Mouse (Mus musculus) macrophage (primary cell): ENCODE measurements at regions not wholly inside any gene's neighbourhood (a gene's known extent, or its start where the extent isn't known, plus 50 kb on each side); places are given as distances from the start of the nearest gene placed in this dataset.

Source experiments
- H3K27ac ChIP-seq: fragments of 350-480 bp; formaldehyde crosslinking; 2 replicates; pipeline ENCODE4 v1.9.0; 2021
- H3K36me3 ChIP-seq: fragments of 350-480 bp; formaldehyde crosslinking; 2 replicates; pipeline ENCODE4 v1.9.0; 2021; ENCODE audit errors: inconsistent target
- H3K4me3 ChIP-seq: fragments of 350-480 bp; formaldehyde crosslinking; 2 replicates; pipeline ENCODE4 v1.9.0; 2021; ENCODE audit errors: inconsistent target
- H3K79me2 ChIP-seq: fragments of 350-480 bp; formaldehyde crosslinking; 2 replicates; pipeline ENCODE4 v1.9.0; 2021; ENCODE audit errors: inconsistent target
- WGBS: methylation state at CpG from one replicate; pipeline ENCODE4 v1.1.7; 2026; ENCODE audit warnings: inconsistent platforms; ENCODE audit not compliant: missing documents; 5-methylcytosine and 5-hydroxymethylcytosine counted together

GRCm38 (mm10) chr11:45199520-45199919 is 582.4 kb downstream of the Ebf1 start:
- no peaks in the 10 kb centered on the region for H3K36me3 ChIP-seq
- H3K79me2 ChIP-seq, result no peaks in the 10 kb centered on the region
- no peak overlapping the region for H3K27ac ChIP-seq
- no peak overlapping the region for H3K4me3 ChIP-seq
- WGBS, result 90% methylated on average over 3 of the region's 4 CpGs

GRCm38 (mm10) chr11:45200714-45201405 is 583.7 kb downstream of the Ebf1 start:
- Histone ChIP-seq H3K36me3 (no peaks in the 10 kb centered on the region), H3K79me2 (no peaks in the 10 kb centered on the region), H3K27ac (no peak overlapping the region), H3K4me3 (no peak overlapping the region)
- 84% methylated on average over 8 of the region's 9 CpGs for WGBS

GRCm38 (mm10) chr11:45203446-45203845 is 586.3 kb downstream of the Ebf1 start:
- H3K79me2 ChIP-seq, result no peaks in the 10 kb centered on the region
- WGBS, result 89% methylated on average over 5 of the region's 5 CpGs
- H3K4me3 ChIP-seq, result no peak overlapping the region
- H3K36me3 ChIP-seq, result no peaks in the 10 kb centered on the region
- no peak overlapping the region for H3K27ac ChIP-seq

GRCm38 (mm10) chr11:45206611-45207525 is 589.8 kb downstream of the Ebf1 start:
- H3K36me3 ChIP-seq, result no peaks in the 10 kb centered on the region
- no peaks in the 10 kb centered on the region for H3K79me2 ChIP-seq
- no peak overlapping the region for H3K4me3 ChIP-seq
- H3K27ac ChIP-seq, result no peak overlapping the region
- WGBS, result 81% methylated on average over 8 of the region's 8 CpGs

- H3K4me3 ChIP-seq, result no peak overlapping the region
- WGBS, result 17% methylated on average over 1 of the region's 1 CpGs
- H3K79me2 ChIP-seq, result no peaks in the 10 kb centered on the region
- no peak overlapping the region for H3K27ac ChIP-seq
- H3K36me3 ChIP-seq, result no peaks in the 10 kb centered on the region
These were observed 597.0 kb downstream of the Ebf1 start for GRCm38 (mm10) chr11:45214096-45214495.

GRCm38 (mm10) chr11:45216942-45217474 is 599.9 kb downstream of the Ebf1 start:
- Histone ChIP-seq H3K79me2 (no peaks in the 10 kb centered on the region), H3K27ac (no peak overlapping the region), H3K36me3 (no peaks in the 10 kb centered on the region), H3K4me3 (no peak overlapping the region)
- WGBS, result 51% methylated on average over 3 of the region's 3 CpGs

GRCm38 (mm10) chr11:45219239-45219638 is 602.1 kb downstream of the Ebf1 start:
- Histone ChIP-seq H3K27ac (no peak overlapping the region), H3K4me3 (no peak overlapping the region), H3K79me2 (no peaks in the 10 kb centered on the region), H3K36me3 (no peaks in the 10 kb centered on the region)
- WGBS, result 86% methylated on average over 4 of the region's 4 CpGs

- Histone ChIP-seq H3K36me3 (no peaks in the 10 kb centered on the region), H3K4me3 (no peak overlapping the region), H3K79me2 (no peaks in the 10 kb centered on the region), H3K27ac (no peak overlapping the region)
- WGBS, result 94% methylated on average over 3 of the region's 3 CpGs
These were observed 604.9 kb downstream of the Ebf1 start for GRCm38 (mm10) chr11:45222021-45222420.

GRCm38 (mm10) chr11:45235476-45236412 is 616.1 kb upstream of the Clint1 start:
- WGBS, result 80% methylated on average over 6 of the region's 6 CpGs
- Histone ChIP-seq H3K27ac (no peak overlapping the region), H3K79me2 (no peaks in the 10 kb centered on the region), H3K36me3 (no peaks in the 10 kb centered on the region), H3K4me3 (no peak overlapping the region)

- H3K36me3 ChIP-seq, result no peaks in the 10 kb centered on the region
- no peak overlapping the region for H3K27ac ChIP-seq
- no peak overlapping the region for H3K4me3 ChIP-seq
- WGBS, result 65% methylated on average over 4 of the region's 4 CpGs
- no peaks in the 10 kb centered on the region for H3K79me2 ChIP-seq
These were observed 614.8 kb upstream of the Clint1 start for GRCm38 (mm10) chr11:45237056-45237455.

GRCm38 (mm10) chr11:45239044-45239443 is 612.8 kb upstream of the Clint1 start:
- H3K79me2 ChIP-seq, result no peaks in the 10 kb centered on the region
- no peak overlapping the region for H3K4me3 ChIP-seq
- no peaks in the 10 kb centered on the region for H3K36me3 ChIP-seq
- 84% methylated on average over 5 of the region's 5 CpGs for WGBS
- H3K27ac ChIP-seq, result no peak overlapping the region

GRCm38 (mm10) chr11:45240419-45240818 is 611.4 kb upstream of the Clint1 start:
- no peaks in the 10 kb centered on the region for H3K79me2 ChIP-seq
- 78% methylated on average over 3 of the region's 3 CpGs for WGBS
- no peak overlapping the region for H3K27ac ChIP-seq
- no peak overlapping the region for H3K4me3 ChIP-seq
- no peaks in the 10 kb centered on the region for H3K36me3 ChIP-seq

GRCm38 (mm10) chr11:45241671-45242070 is 610.2 kb upstream of the Clint1 start:
- H3K4me3 ChIP-seq, result no peak overlapping the region
- no peaks in the 10 kb centered on the region for H3K36me3 ChIP-seq
- 93% methylated on average over 10 of the region's 10 CpGs for WGBS
- no peak overlapping the region for H3K27ac ChIP-seq
- no peaks in the 10 kb centered on the region for H3K79me2 ChIP-seq

GRCm38 (mm10) chr11:45244796-45245195 is 607.1 kb upstream of the Clint1 start:
- 100% methylated on average over 2 of the region's 2 CpGs for WGBS
- H3K79me2 ChIP-seq, result no peaks in the 10 kb centered on the region
- H3K36me3 ChIP-seq, result no peaks in the 10 kb centered on the region
- no peak overlapping the region for H3K4me3 ChIP-seq
- H3K27ac ChIP-seq, result no peak overlapping the region
